Mouse (Mus musculus) bone marrow macrophage, adult 2 months (primary cell): ENCODE results near the gene Pdzd2.

ENCODE experiments used
- CTCF ChIP-seq: IDR thresholded peaks from 2 replicates; pipeline ENCODE4 v1.5.1; 2012; ENCODE audit warnings: low read depth, mild to moderate bottlenecking, low read length, moderate library complexity
- POLR2A ChIP-seq: IDR thresholded peaks from 2 replicates; pipeline ENCODE4 v1.6.1; 2012; ENCODE audit warnings: mild to moderate bottlenecking, low read depth, low read length, borderline replicate concordance

GRCm38 (mm10) chr15:12447021-12447434, 292.7 kb downstream of the Pdzd2 start:
- TF ChIP-seq CTCF (no peak), POLR2A (no peak)
